Mouse (Mus musculus) layer of hippocampus, postnatal 10 days (tissue): ENCODE measurements around the gene Slc7a9. TPM values are rescaled to one million over a fixed set of nuclear protein-coding genes. Genes with fewer than 3 reads are reported as not detected.

ENCODE experiments used
- DNase-seq, 2 experiments: peaks; one replicate each; pipeline ENCODE4 v3.0.0; 2021; ENCODE audit warnings: low spot score in 2 of 2
- long read RNA-seq: library from polyadenylated mRNA; stranded (forward); transcript quantifications from one replicate; pipeline ENCODE4 v2.0.0, GENCODE M21; 2023
- total RNA-seq, 2 experiments: library from RNA; stranded (reverse); gene quantifications; 2 replicates each; pipeline ENCODE4 v1.2.3; 2021

Slc7a9 gene
- total RNA-seq: not detected
- long read RNA-seq: 0 reads

GRCm38 (mm10) chr7:35447996-35448846, at the start of gene Slc7a9:
Gene Slc7a9 (plus strand): TSS chr7:35448796.
- no peak for DNase-seq

- DNase-seq: no peak
These were observed 47.4 kb upstream of the Slc7a9 start for GRCm38 (mm10) chr7:35401169-35401568.

GRCm38 (mm10) chr7:35415226-35415625, 33.4 kb upstream of the Slc7a9 start:
- DNase-seq: no peak

GRCm38 (mm10) chr7:35415801-35416653, 32.6 kb upstream of the Slc7a9 start:
- no peak for DNase-seq

GRCm38 (mm10) chr7:35416654-35416948, 32.0 kb upstream of the Slc7a9 start:
- DNase-seq: no peak

GRCm38 (mm10) chr7:35423071-35423470, 25.5 kb upstream of the Slc7a9 start:
- DNase-seq: no peak

GRCm38 (mm10) chr7:35428146-35428545, 20.4 kb upstream of the Slc7a9 start:
- no peak for DNase-seq

- DNase-seq: no peak
These were observed 13.3 kb upstream of the Slc7a9 start for GRCm38 (mm10) chr7:35435266-35435665.

GRCm38 (mm10) chr7:35447501-35447900, 1.1 kb upstream of the Slc7a9 start:
- DNase-seq: no peak

GRCm38 (mm10) chr7:35448867-35449266, 271 bp downstream of the Slc7a9 start:
- DNase-seq: no peak

GRCm38 (mm10) chr7:35456091-35456814, 7.7 kb downstream of the Slc7a9 start:
- DNase-seq: no peak

- no peak for DNase-seq
These were observed 12.4 kb downstream of the Slc7a9 start for GRCm38 (mm10) chr7:35460971-35461370.

- DNase-seq: no peak
These were observed 16.4 kb downstream of the Slc7a9 start for GRCm38 (mm10) chr7:35465027-35465426.

- DNase-seq: no peak
These were observed 19.3 kb downstream of the Slc7a9 start for GRCm38 (mm10) chr7:35467856-35468255.

- DNase-seq: no peak
These were observed 22.2 kb downstream of the Slc7a9 start for GRCm38 (mm10) chr7:35470794-35471193.

GRCm38 (mm10) chr7:35476457-35476856, 27.9 kb downstream of the Slc7a9 start:
- no peak for DNase-seq

GRCm38 (mm10) chr7:35485126-35485525, 36.5 kb downstream of the Slc7a9 start:
- no peak for DNase-seq

GRCm38 (mm10) chr7:35486553-35486952, 38.0 kb downstream of the Slc7a9 start:
- DNase-seq: no peak

GRCm38 (mm10) chr7:35490186-35490585, 41.6 kb downstream of the Slc7a9 start:
- no peak for DNase-seq

GRCm38 (mm10) chr7:35491005-35491404, 42.4 kb downstream of the Slc7a9 start:
- no peak for DNase-seq

- DNase-seq: no peak
These were observed 48.9 kb downstream of the Slc7a9 start for GRCm38 (mm10) chr7:35497516-35497915.

- DNase-seq: peak; percentile 17 to 37
These were observed 53.4 kb downstream of the Slc7a9 start for GRCm38 (mm10) chr7:35501995-35502394.
